Mouse (Mus musculus) NIH3T3 (cell line): ENCODE results near the gene Pkd2.
A peak's percentile ranks its signal among the peaks of the same experiment; 100 is the strongest.

Experiments used
- DNase-seq: peaks from one replicate; pipeline ENCODE4 v3.0.0-alpha.2; 2012; ENCODE audit warnings: low read depth

The Pkd2 gene

GRCm38 (mm10) chr5:104465731-104466130, 6.5 kb downstream of the Pkd2 start:
- DNase-seq, result peak; percentile 84

GRCm38 (mm10) chr5:104466816-104467215, 7.6 kb downstream of the Pkd2 start:
- DNase-seq, result no peak

- DNase-seq, result no peak
These were observed 9.3 kb downstream of the Pkd2 start for GRCm38 (mm10) chr5:104468586-104468985.

GRCm38 (mm10) chr5:104470981-104471391, 11.7 kb downstream of the Pkd2 start:
- no peak for DNase-seq

- peak; percentile 41 for DNase-seq
These were observed 13.1 kb downstream of the Pkd2 start for GRCm38 (mm10) chr5:104472371-104472770.

- DNase-seq, result no peak
These were observed 21.1 kb downstream of the Pkd2 start for GRCm38 (mm10) chr5:104480367-104480766.

- no peak for DNase-seq
These were observed 23.6 kb downstream of the Pkd2 start for GRCm38 (mm10) chr5:104482856-104483255.

- DNase-seq, result no peak
These were observed 32.3 kb downstream of the Pkd2 start for GRCm38 (mm10) chr5:104491561-104491960.

- no peak for DNase-seq
These were observed 45.6 kb downstream of the Pkd2 start for GRCm38 (mm10) chr5:104504883-104505282.

- DNase-seq, result no peak
These were observed 48.6 kb downstream of the Pkd2 start for GRCm38 (mm10) chr5:104507829-104508194.

GRCm38 (mm10) chr5:104508195-104508891, 49.1 kb downstream of the Pkd2 start, which contains the start of gene BC005561:
BC005561 (plus strand) TSS chr5:104508352.
- DNase-seq, result peak; percentile 89

- DNase-seq, result no peak
These were observed 52.0 kb downstream of the Pkd2 start for GRCm38 (mm10) chr5:104511211-104511610.

- no peak for DNase-seq
These were observed 79.4 kb downstream of the Pkd2 start for GRCm38 (mm10) chr5:104538612-104539011.

- DNase-seq, result no peak
These were observed 80.1 kb downstream of the Pkd2 start for GRCm38 (mm10) chr5:104539331-104539730.
